Mouse (Mus musculus): ENCODE measurements around the gene Cdh13. TPM values are rescaled to one million over a fixed set of nuclear protein-coding genes. Genes with fewer than 3 reads are reported as not detected.

The Cdh13 gene
- total RNA-seq, 4 experiments from 2014 or later: 6.9 to 11.9 (median 7.5) TPM

DNA sequence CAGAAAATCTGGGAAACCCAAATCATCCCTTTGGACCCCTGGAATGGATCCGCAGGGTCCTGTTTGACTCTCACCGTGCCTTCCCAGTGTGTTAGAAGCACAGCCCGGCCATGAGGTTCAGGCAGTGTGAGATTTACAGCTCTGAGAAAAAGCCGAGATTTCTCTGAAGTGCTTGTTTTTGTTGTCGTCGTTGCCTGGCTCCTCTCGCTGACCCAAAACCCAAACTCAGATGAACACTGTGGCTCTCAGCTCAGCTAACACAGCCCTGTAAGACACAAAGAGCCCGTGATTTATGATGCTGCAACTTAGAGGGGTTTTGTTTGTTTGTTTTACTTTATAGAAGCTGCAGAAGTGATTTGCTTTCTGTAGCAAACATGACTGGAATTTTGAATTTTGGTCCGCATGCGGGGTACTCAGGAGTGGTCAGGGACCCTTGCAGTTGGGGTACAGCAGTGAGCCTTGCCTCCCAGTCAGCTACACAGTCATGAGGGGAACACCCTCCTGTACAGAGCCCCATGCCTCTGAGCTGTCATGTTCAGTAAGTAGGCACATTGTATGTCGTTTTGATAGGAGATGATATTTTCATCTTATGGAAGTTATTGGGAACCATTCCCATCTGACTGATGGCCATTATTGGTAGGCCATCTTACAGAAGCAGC, 169.0 kb downstream of the Cdh13 start:
- peak; percentile 12 for DNase-seq

DNA sequence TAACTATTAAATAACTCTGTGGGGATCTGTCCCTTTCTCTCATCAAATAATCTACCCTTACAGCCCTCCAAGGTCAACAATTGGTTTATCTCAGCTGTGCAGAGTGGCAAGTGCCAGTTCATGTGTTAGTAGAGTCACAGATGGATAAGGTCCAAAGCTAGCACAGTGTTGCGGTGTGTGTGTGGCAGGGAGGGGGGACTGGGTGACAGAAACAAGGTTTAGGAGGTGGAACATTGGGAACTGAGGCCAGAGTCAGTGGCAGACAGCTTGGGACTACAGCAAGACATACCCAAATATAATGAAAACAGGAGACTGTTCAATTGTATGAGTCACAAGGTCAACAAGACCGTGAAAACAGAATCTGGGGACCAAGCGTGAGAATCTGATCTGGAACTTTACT, 171.7 kb downstream of the Cdh13 start:
- peak; percentile 6 for DNase-seq

GRCm38 (mm10) chr8:118465330-118465948, 181.9 kb downstream of the Cdh13 start:
- DNase-seq: no peak

DNA sequence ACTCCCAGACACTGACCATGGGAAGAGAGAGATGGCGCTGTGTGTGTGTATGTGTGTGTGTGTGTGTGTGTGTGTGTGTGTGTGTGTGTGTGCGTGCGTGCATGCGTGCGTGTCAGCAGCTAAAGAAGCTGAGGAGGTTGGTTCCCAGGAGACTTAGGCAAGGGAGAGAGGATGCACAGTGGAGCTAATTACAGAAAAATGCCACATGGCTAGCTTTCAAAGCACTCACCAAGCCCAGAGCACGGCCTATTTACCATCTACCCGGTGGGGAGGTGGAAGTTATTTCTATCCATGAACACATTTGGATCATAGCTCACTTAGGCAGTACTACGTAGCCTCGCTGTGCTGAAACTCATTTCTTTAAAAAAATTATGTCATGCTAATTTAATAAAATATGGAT, 194.1 kb downstream of the Cdh13 start:
- no peak for DNase-seq

GRCm38 (mm10) chr8:118488735-118489134, 205.2 kb downstream of the Cdh13 start:
- no peak for DNase-seq

DNA sequence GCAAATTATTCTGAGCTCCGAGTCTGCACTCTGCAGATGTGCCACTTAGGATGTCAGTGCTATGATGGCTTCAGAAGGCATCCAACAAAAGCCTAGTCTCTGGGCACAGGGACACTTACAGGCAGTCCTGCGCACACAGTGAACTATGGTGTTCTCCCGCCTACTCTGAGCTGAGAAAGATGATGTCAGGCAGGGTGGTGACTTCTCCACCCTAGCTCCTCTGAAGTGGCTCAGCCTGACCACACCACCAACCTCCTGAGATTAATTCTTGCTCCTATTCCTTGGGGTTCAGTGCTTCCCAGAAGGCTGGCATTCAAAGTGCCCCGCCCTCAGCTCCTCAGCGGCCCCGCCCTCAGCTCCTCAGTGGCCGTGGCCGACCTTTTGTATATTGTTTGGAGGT, 219.0 kb downstream of the Cdh13 start:
- DNase-seq: no peak

- DNase-seq: no peak
Observed at GRCm38 (mm10) chr8:118509426-118509825, 225.9 kb downstream of the Cdh13 start.

DNA sequence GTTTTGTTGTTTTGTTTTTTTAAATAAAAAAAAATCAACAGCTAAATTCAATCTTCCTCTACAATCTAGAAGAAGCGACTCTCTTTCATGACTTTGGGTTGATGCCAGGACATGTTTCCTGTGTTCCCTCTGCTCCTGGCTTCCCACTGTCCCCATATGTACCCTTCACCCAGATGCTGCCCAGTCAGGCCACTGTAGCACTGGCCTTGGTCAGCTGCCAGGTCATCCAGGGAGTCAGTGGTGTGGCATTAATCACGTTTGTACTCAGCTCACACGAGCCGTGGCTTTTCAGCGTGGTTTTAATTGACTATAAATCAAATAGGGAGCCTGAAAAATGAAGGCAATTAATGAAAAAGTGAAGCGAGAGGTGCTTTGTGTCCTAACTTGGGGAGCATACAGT, 229.7 kb downstream of the Cdh13 start:
- peak; percentile 29 for DNase-seq

- no peak for DNase-seq
Observed at GRCm38 (mm10) chr8:118515616-118516015, 232.1 kb downstream of the Cdh13 start.

DNA sequence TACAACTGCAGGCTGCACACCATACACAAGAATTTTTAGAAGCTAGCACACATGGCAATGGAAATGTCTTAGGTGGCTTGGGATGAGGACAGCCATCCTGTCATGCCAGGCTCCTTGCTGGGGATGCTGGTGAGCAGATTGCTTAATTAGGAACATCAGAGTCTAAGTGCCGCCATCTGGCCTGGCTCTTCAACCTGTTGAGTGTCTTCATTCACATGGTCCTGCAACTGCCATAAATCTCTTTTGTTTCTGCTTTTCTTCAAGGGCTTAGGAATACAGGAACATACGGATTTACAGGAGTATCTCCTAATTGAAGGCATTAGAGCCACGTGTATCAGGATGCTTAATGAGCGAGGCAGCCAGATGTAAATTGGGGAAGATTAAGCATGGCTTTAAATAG, 233.5 kb downstream of the Cdh13 start:
- DNase-seq: no peak

DNA sequence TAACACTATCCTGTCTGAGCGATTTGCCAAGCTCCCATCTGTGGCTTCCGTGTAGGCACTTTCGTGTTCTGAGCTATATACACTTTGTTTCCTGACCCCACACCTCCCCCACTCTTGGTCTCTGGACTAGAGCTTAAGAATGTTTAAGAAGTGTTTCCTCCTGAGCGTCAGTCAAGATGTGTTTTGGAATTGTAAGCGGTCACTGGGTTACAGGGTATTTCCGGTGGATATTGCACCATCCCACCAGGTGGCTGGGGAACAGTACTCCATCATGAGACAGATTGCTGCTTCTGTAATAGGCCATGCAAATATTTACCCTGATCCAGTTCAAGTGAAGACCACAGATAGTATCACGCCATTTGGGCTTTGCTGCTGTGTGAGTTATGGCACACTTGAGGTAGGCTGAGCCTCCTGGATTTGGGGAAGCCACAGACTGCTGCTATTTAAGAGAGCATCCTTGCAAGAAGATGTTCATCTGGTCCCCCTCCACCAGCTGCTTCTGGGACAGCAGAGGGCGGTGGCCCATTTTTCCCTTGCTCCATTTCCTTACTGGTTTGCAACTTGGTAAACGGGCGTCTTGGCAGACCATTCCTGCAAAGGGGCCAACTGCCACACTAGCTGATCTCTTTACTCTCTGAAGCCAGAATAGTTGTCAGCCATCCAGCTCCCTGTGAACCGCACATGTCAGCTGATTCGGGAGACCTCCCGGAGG, 234.7 kb downstream of the Cdh13 start:
- no peak for DNase-seq

DNA sequence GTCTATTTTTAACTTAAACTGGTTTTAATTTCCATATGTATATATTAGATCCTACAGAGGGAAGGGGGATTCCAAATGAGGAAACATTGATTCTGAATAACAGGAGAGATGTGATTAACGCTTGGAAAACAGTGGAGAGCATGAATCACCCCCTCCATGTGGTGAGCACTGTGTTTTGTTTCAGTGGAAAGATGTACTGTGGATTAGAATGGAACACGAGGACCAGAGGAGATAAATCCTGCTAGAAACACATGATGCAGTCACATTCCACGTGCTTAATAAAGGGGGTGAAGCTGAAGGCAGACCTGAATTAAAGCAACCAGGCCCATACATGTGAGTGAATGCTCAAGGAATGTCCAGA, 235.2 kb downstream of the Cdh13 start:
- DNase-seq: no peak

GRCm38 (mm10) chr8:118523922-118524321, 240.4 kb downstream of the Cdh13 start:
- no peak for DNase-seq

DNA sequence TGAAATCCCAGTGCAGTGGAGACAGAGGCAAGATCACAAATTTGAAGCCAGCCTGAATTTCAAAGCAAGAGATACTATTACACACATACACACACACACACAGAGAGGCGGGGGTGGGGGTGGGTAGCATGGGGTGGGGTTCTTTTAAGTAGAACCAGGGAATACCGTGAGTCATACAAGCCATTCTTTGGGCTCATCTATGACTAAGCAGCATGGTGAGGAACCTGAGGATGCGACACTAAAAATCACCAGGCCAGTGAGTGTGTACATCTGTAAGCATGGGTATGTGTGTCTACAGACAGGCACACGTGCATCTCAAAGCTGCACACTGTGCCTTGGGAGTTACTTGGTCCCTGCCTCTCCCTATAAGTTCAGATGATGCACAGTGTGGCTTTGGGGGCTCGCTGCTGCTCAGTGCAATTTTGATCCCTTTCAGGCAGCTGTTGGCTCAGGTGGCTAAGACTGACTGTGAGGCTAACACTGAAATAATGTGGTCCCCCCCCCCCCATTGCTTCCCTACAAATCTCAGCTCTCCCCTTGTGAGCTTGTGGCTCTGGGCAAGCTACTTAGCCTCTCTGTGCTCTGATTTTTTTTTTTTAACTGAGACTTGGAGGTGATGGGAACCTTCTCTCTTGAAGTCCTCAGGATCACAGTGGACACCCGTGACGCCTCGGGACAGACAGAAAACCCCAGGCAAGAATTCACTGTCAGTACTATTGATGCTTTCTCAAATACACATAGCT, 255.5 kb downstream of the Cdh13 start:
- no peak for DNase-seq

- DNase-seq: no peak
Observed at GRCm38 (mm10) chr8:118539559-118539819, 256.0 kb downstream of the Cdh13 start.

DNA sequence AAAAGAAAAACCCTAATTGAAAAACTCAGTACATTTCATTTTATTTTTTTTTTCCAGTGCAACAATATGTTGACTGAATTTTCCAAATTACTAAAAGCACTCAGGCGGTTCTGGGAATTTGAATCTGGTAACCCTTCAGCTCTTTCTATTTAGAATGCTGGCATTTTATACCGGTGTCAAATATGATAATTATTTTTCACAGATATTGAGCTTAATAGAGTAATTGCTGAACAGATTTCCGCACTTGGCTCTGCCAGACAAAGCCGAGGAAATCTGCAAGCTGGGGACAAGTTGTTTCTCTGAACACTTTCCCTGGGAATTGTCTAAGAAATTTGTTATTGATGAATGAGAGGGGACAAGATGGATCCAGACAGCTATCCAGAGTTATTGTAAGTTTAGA, 256.4 kb downstream of the Cdh13 start:
- no peak for DNase-seq

GRCm38 (mm10) chr8:118552397-118552796, 268.9 kb downstream of the Cdh13 start:
- no peak for DNase-seq

GRCm38 (mm10) chr8:118552842-118553241, 269.3 kb downstream of the Cdh13 start:
- no peak for DNase-seq

DNA sequence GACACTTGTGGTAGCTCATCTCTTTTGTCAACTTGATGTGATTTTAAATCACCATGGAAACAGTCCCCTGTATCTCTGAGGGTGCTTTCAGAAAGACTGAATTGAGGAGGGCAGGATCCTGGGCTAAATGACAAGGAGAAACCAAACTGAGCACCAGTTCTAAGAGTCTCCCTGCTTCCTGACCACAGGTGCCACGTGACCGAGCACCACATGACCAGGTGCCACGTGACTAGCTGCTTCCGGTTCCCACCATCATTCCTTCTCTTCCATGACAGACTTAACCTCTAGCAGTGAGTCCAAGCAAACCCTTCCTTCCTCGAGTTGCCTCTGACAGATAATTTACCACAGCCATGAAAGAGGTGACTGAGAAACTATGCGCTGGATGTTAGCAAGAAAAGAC, 280.5 kb downstream of the Cdh13 start:
- DNase-seq: no peak

GRCm38 (mm10) chr8:118565186-118565585, 281.7 kb downstream of the Cdh13 start:
- no peak for DNase-seq

GRCm38 (mm10) chr8:118565887-118566747, 282.6 kb downstream of the Cdh13 start:
- no peak for DNase-seq

- DNase-seq: no peak
Observed at GRCm38 (mm10) chr8:118569366-118569765, 285.8 kb downstream of the Cdh13 start.

- no peak for DNase-seq
Observed at GRCm38 (mm10) chr8:118581256-118581655, 297.7 kb downstream of the Cdh13 start.
